Mouse (Mus musculus) thymus, adult 18-20 months (tissue): Measurements from ENCODE around the gene Pcx.

ENCODE experiments used
- DNase-seq, 2 experiments: peaks; one replicate each; pipeline ENCODE4 v3.0.0; 2022; ENCODE audit warnings: mixed read lengths in 2 of 2

Pcx gene

DNA sequence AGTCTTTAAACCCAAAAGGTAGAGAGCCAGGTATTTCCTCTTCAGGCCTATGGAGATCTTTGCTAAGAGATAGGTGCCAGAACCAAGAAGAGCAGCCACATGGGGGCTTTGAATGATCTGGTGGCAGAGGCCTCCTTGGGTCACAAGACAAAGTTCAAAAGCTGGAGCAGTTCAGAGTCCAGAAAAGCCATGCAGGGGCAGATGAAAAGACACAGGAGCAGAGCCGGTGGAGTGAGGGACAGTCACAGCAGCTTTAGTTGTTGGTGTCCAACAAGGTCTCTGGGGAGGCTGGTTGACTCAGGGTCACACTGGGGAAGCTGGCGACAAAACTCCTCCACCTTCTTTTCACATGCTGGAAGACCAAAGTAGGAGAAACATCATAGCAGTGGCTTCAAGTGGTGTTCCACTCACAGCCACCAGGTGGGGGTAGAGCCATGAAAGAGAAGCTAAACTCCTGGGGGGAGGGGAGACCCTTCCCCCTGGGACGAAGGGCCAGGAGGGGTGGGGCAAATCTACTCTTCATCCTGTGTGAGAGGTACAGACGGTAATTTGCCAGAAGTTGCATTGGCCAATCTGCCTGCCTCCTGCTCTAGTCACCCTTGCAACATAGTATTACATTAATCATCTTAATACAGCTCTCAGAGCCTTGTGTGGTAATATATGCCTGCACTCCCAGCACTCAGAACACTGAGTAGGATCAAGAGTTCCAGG lies 12.9 kb upstream of the Pcx start:
- peak in 1 of 2 experiments; percentile 22 for DNase-seq

DNA sequence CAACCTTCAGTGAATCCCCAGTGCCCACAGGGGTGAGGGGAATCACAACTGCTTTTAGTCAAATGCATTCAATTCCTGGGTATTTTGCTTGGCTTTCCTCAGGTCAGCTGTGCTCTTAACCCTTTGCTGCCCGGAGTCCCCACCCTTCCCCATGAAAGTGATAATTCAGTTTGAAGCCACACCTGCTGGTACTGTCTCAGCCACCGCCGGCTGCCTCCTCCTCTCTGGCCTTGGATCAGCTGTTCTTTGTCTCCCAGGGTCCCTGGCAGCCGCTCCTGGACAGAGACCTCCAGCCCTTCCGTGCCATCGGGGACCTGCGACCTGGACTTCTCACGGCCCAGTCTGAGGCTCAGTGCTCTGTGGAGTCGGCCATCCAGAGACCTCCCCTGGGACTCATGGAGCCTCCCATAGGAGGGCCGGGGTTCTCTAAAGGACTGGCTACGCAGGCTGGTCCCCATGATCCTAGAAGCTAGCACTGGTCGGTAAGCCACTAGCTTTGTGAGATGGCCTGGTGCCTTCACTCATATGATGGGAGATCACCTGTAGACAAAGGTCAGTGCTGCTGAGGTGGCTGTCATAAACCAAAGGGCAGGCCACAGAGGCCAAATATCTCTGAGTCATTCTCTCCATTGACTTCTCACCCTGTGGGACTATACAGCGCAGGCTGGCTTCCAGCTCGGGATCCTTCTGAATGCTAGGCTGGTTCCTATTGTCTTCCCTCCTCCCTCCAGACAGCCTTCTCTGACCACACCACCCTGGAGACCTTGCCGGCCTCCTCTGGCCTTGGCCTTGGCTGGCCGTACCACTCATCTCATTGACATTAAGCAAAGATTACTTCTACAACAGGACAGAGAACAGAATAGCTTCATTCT lies 12.0 kb upstream of the Pcx start, which contains the start of gene 2010003K11Rik:
Gene 2010003K11Rik, minus strand, starts transcription at position 522 of the 872 bp plus-strand sequence.
- no peak for DNase-seq

DNA sequence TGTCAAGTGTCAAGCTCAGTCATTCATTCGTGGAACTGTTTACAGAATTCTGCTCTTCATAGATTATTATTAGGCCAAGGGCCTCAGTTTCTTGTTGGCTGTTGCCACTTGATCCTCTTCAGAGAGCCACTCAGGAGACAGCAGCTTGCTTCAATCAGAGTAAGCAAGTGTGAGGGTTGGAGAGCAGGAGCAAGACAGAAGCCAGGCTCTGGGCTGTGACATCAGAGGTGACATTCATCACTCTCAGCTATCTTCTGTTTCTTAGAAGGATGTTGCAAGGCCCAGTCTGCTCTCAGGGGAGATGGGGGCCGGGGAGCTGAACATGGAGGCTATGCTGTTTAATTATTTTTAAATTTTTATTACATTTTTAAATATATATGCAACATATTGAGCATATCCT lies 7.6 kb upstream of the Pcx start:
- DNase-seq, result no peak

DNA sequence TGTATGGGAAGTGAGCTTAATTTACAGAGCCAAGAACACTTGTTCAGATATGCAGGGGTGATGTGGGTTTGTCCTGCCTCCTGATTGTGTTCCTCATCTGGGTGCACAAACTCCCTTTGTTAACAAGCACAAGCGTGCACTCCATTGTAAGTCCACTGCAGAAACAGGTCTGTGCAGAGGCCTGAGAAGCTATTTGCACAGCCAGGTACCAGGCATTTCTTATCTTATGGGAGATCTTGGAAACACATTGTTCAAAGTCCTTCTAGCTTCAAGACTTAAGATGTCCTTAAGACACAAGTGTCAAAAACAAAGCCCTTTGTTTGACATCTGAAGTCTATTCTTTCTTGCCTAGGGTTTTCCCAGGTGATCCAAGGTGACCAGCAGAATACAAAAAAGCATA lies 5.4 kb upstream of the Pcx start:
- DNase-seq, result no peak

DNA sequence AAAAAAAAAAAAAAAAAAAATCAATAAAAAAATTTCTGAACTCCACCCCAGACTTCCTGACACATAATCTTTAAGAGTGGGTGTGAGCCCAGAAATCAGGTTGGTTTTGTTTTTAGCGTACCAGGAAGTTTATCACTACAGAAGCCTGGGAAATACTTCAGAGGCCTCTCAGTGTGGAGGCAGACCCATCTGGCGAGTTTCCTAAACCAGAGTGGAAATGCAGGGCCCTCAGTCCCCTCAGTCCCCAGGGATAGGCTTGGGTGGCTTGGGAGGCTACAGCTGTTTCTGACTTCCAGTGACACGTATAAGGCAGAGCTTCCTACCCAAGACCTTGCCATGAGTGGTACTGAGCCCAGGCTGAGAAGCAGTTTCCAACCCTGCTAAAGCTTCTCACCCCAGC lies 2.5 kb upstream of the Pcx start:
- DNase-seq, result no peak

DNA sequence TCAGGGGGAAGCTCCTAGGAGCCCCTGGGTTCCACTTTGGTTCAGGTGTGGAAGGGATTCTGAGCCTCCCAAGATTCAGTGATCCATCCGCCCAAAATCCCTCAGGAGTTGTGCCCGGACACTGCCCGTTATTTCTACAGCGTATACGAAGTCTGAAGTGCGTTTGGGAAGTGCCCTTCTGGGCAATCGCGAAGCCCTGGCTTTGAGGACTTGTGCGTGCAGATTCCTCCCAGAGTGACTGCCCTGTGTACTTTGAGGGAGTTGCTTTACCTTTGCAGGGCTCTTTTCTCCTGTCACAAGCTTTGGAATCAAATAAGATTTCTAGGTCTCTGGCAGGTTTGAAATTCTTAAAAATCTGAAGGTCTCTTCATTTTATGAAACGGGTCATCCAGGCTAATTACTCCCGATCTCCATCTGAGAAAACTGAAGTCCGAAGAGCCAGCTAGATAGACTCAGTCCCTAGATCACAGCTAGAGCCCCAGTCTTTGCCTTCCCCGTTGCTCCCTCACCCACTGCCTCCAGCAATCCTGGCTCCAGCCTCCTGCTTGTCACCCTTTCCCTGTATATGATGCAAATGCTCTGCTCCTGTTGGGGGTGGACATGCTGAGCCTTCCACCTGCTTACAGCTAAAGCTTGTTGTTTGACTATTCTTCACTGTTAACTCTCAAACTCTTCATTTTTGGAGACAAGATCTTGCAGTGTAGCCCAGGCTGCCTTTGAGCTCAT lies 1.0 kb downstream of the Pcx start:
- no peak for DNase-seq

DNA sequence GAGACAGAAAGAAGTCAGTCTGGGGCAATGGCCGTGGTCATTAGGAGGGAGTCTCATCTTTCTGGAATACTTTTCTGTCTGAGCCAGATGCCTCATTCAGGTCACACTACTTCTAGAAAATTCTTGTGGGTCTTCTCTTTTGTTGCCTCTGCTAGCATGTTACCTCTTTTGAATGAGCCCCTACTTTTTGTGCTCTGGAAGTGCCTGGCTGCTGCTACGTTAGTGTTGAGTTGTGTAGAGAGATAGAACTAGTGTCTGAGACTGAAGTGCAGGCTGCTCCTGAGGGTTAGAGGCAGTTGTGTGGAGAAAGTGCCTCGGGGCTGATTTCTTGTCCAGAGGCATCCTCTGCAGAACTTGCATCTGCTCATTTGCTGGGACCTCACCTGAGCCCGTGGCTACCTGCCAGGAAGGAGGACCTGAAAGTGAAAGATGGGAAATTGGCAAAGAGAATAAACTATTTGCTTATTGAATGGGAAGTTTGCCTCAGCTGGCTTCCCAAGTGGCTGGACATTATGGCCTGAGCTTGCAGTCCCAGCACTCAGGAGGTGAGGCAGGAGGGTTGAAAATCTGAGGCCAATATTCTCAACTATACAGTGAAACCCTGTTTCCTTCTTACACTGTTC lies 3.1 kb downstream of the Pcx start:
- DNase-seq, result no peak

DNA sequence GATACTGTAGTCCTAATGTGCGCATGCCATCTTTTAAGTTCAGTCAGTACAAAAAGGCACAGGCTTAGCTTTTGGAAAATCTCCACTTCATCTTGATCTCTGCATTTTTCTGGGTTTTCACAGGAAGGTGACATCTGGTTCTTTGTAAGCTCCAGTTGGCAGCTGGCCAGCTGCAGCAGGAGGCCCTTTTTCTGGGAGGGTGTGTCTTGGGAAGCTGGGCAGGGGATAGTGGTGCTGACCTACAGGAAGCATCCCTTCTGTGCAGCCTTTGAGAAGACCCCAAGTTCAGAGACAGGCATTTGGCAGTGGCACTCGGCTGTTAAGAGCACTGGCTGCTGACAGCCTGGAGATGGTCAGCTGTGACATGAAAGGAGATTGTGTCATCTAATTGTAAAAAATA lies 5.5 kb downstream of the Pcx start:
- DNase-seq, result no peak

DNA sequence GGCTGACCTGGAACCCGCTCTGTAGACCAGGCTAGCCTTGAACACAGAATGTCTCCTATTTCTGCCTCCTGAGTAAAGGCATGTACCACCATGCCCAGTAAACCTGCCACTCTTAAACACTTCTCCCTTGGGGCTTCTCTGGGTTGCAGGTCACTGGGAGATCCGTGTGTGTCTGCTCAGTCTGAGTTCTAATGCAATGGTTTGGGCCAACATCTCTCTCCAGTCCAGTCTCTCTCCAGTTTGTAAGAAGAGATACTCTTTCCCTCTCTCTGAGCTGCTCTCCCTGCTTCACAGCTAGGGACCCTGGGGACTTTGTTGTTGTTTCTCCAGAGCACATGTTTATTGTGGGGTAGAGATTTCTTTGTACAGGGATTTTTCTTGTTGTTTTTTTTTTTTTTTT lies 6.0 kb downstream of the Pcx start:
- no peak for DNase-seq

DNA sequence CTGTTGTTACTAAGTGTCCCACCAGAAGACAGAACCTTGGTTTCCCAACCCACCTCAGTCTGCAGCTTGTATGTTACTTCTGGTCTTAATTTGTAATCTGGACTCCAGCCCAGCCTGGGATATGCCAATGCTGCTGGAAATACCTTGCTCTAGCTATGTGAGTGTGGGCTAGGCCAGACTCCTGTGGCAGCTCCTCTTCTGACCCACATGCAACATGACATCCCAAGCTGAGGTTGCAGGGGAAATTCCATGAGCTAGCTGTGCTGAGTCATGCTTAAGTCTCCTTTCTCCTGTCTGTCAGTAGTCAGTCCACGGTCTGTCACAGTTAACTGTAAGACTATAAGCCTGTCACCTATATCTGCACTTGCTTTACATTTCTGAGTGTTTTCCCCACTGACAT lies 7.2 kb downstream of the Pcx start:
- DNase-seq, result no peak

DNA sequence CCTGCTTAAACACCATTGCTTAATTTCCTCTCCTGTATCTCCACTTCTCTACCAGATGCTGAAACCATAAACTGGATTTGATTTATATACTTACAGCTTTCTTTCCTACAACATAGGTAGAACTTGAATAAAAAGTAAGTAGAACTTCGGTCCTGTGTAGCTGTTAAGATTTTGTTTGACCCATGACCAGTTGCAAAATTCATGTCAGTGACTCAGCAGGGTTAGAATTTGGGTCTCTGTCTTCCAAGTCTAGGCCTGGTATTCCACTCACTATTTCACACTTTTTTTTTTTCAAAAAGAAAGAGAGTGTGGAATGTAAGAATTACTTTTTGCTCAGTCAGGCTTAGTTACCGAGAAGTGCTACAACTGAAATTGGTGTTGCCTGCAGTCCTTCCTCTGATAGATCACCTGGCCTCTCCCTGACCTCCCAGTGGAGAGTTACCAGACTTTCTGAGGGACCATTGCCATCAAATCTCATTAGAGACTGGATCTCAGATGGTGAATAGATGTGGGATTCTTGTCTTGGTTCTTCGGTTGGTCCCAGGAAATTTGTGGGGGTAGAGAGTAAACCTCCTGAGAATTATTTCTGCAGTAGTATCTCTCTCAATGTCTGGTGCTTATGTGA lies 11.3 kb downstream of the Pcx start:
- DNase-seq, result no peak

DNA sequence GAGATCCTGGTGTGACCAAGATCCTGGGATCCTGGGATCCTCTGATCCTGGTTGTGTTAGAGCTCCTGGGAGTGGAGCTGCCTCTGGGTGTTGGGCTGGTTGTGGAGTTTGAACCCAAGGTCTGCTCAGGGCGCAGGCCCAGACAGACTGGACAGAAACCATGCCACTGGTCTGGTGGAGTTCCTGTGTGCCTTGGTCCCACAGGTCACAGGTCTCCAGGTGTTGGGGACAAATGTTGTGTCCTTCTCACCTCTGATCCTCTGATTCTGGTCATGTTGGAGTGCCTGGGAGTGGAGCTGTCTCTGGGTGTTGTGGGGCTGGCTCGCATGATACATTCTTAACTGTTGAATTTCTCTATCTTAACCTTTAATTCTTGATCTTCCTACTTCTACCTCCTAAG lies 24.4 kb downstream of the Pcx start:
- DNase-seq, result no peak

DNA sequence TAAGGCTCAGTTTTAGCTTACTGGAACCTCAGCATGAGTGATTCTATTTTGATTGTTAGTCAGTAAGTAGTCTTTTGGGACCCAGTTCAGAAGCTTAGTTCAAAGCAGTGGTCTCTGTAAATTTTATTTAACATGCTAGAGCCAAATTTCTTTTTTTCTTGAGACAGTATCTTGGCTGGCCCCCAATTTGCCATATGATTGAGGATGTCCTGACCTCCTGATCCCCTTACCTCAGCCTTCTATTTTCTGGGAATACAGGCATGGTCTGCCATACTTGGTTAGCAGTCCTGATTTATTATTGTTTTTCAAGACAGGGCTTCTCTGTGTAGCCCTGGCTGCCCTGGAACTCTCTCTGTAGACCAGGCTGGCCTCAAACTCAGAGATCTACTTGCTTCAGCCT lies 25.6 kb downstream of the Pcx start:
- DNase-seq, result no peak

DNA sequence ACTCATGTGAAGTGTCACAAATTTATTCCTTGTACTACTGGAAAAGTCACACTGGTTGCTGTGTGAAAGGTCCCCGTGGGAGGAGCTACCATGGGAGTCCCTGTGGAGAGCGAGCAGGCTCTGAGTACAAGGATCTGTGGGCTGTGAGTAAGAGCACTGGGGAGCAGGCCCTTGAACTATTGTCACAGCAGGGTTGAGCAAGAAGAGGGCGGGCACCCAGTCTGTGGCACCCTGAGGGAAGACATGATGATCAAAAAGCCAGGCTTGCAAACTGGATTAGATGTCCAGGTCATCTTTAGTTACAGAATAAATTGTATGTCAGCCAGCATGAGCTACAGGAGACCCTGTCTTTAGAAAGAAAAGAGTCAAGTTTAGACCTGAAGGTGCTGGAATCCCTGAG lies 26.3 kb downstream of the Pcx start:
- DNase-seq, result no peak

DNA sequence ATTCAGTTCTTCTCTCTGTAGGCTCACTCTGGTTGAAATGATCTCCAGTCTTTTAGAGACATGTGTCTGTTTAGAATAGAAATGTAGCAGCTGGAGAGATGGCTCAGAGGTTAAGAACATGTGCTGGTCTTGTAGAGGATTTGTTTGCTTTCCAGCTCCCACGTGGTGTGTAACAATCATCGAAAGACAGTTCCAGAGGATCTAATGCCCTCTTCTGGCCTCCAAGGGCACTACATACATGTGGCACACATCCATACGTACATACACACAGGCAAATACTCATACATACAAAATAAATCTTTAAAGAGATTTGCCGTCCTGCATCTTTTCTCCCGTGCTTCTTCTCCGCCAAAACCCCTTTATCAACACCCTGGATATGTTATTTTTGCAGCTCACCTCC lies 30.0 kb downstream of the Pcx start:
- DNase-seq, result no peak

DNA sequence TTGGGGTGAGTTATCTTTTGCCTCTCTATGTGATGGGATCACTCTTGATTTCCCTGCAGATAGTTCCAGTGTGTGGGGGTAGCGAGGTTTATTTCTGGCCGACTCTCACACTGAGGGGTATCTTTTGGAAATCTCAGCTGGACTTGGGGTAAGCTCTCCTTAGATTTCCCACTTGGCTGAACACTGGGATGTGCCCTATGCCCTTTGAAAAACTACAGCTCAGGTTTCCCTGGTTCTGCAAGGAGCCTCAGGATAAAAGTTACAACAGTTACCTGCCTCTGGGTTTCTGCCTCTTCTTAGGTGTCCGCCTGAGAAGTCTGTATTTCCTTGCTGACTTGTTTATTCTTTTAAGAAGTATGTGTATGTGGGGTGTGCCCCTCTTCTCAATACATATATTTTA lies 30.7 kb downstream of the Pcx start:
- DNase-seq, result no peak

DNA sequence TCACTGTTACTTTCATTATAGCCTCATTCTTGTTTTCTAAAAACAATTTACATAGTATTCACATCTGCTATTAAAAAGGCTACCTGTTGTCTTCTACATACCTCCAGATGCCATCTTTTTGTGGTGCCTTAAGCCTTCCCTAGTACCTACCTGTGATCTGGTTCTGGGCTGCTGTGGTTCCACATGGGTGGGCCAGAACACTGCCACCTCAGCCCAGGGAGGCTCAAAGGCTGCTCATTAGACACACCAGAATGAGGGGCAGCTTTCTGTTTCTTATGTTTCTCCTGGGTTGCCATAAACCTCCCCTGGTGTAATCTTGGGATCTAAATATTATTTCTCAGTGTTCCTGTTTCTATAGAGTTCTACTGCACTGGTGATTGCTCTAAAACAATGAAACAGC lies 31.8 kb downstream of the Pcx start:
- no peak for DNase-seq

DNA sequence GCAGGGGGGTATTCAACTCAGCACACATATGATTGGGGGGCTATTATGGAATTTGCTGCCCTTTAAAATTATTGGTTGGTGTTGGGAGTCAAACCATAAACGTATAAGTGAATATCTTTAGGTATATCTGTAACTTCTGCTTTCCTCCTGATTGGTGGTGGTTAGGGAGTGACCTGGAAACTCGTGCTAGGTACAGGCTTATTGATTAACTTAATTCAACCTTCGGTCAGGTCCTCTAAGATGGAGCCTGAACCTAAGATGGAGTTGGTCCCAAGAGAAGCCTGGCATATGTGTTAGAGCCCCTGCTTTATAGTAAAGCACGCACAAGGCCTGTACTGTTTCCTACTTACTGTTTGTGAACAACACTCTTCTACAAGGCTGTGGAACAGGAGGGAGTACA lies 34.8 kb downstream of the Pcx start:
- no peak for DNase-seq

DNA sequence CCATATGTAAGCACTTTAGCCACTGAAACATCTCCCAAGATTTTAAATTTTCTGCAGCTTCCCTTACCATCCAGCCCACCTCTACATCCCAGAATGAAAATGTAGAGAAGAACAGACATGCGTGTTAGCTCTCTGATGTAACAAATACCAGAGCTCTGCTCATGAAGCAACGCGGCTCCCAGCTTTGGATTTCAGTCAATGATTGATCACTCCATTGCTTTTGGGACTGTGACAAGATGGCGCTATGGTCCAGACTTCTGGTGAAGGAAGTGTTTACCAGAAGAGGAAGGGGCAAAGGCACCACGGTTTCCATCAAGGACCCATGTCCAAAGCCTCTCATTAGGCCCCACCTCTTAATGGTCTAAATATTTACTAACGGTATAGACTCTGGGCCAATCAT lies 35.6 kb downstream of the Pcx start:
- no peak for DNase-seq

DNA sequence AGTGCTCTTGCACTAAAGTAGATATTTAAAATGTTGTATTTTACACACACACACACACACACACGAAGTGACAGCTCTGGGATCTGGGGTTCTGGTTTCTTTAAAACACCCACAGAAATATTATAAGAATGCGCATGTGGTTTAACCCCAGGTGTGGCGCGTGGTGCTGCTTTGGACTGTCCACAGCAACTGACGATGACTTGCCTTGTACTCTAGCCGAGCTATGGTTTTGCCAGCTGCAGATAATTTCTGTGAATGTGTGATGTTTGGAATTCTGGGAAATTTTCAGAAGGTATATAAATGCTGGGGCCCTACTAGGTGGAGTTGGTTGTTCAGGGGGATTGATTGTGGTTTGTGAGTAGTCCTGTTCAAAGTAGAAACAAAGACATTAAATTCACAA lies 37.5 kb downstream of the Pcx start:
- no peak for DNase-seq

DNA sequence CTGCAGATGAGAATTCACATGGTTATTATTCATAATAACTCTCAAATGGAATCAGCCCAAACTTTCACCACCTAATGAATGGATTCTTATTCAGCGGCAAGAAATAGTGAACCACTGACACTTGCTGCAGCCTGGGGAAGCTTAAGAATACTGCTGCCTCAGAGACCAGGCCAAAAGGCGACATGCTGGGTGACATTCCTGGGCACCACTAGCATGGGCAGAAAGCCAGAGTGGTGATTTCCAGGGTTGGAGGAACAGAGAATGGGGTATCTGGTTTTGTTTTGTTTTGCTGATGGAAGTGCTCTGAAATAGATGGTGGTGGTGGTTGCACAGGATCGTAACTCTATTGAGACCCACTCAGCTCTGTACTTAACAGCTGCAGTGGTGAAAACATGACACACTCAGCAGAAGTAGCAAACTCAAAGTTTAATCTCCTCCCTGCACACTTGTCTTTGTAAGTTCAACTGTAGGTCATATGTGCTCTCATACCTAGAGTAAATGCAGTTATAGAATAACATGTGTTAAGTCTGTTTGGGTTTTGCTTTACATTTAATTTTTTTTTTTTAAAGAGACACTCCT lies 38.1 kb downstream of the Pcx start:
- no peak for DNase-seq

DNA sequence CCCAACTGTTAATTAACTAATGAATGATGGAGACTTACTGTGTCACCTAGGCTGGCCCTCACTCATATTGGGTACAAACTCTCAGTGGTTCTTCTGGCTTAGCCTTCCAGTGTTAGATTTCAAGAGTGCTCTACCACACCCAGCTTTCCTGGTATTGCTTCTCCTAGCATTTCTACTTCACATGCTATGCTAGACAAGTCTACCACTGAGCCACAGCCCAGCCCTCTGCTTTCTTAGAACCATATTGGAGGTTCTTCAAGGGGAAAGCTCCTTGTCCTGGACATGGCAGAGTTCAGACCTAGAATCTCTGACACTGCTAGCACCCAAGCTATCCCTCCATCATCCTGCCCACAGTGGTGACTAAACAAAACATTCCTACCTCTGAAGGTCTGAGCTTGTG lies 44.0 kb downstream of the Pcx start:
- no peak for DNase-seq
